7 mouse cellular contexts compared by ENCODE assay signal in genomic region chr2:18607586-18608259, GRCm38 (mm10).
DNase-seq lines count a peak whose midpoint lies in the region; ATAC-seq and TF ChIP-seq lines count a peak whose summit lies in the region.

No protein-coding gene starts in this region.

- H3K27me3 ChIP-seq in stomach, postnatal 0 days (ENCODE audit: control insufficient read depth, insufficient read depth, low read length): no peaks in the 10 kb centered on the region; the same call in 1 of the 2 replicates

- no peak for TF ChIP-seq EP300 in stomach, postnatal 0 days (optimal IDR thresholded peaks at IDR 0.05)

- no peaks in the 10 kb centered on the region for H3K9me3 ChIP-seq in stomach, postnatal 0 days (ENCODE audit: control insufficient read depth, low read length)

- peak; percentile 30 for DNase-seq in retina, postnatal 1 day
- DNase-seq in retina, embryonic 14.5 days (ENCODE audit: low spot score): no peak
- no peak for DNase-seq in stomach, postnatal 0 days (ENCODE audit: low spot score)
- no peak for DNase-seq in MN1 (ENCODE audit: low spot score)

- no peak for TF ChIP-seq POLR2A in cortical plate, adult 2 months (IDR thresholded peaks at IDR 0.05; ENCODE audit: extremely low read depth, insufficient read depth, low read length)

- no peaks in the 10 kb centered on the region for H3K36me3 ChIP-seq in macrophage (ENCODE audit: inconsistent target)
- H3K36me3 ChIP-seq in stomach, postnatal 0 days (ENCODE audit: control insufficient read depth, insufficient read depth, low read length): no peaks in the 10 kb centered on the region

- no peaks in the 10 kb centered on the region for H3K79me2 ChIP-seq in macrophage (ENCODE audit: inconsistent target)

- H3K4me3 ChIP-seq in cortical plate, adult 2 months (ENCODE audit: insufficient read depth, low read length): peak overlapping the region; percentile 62
- H3K4me3 ChIP-seq in macrophage (ENCODE audit: inconsistent target): peak overlapping the region; percentile 62
- H3K4me3 ChIP-seq in stomach, postnatal 0 days (ENCODE audit: low read depth, low read length): peak overlapping the region; percentile 49

- no peak for TF ChIP-seq CTCF in cortical plate, adult 2 months (IDR thresholded peaks at IDR 0.05; ENCODE audit: extremely low read depth, insufficient read depth, low read length)
- TF ChIP-seq CTCF in stomach, postnatal 0 days (IDR thresholded peaks at IDR 0.05; ENCODE audit: low read depth): no peak

- H3K9ac ChIP-seq in stomach, postnatal 0 days (ENCODE audit: low read length): peak overlapping the region; percentile 53

- 3% methylated on average over 11 of the region's 14 CpGs for WGBS in macrophage (ENCODE audit: missing documents)
- 12% methylated on average over 14 of the region's 14 CpGs for WGBS in stomach, postnatal 0 days

- H3K4me2 ChIP-seq in stomach, postnatal 0 days (replicated peaks; ENCODE audit: low read depth): peak overlapping the region; percentile 82

- no peaks in the 10 kb centered on the region for H3K4me1 ChIP-seq in cortical plate, adult 2 months (ENCODE audit: control insufficient read depth, insufficient read depth, low read length)
- no peaks in the 10 kb centered on the region; the same call in 1 of the 2 replicates for H3K4me1 ChIP-seq in stomach, postnatal 0 days (replicated peaks; ENCODE audit: control insufficient read depth, insufficient read depth)

- ATAC-seq in hematopoietic stem cell, adult 5-6 weeks (replicated peaks in 1 of 2; ENCODE audit: insufficient read depth in 1 of 2, low FRiP score in 2 of 2, low TSS enrichment in 1 of 2, low read depth in 1 of 2, poor library complexity in 2 of 2, severe bottlenecking in 2 of 2): peak; percentile 5 to 48; a peak in 2 of 4 replicates
- 0 out of 2 replicates have a peak, but pooled peaks have one; percentile 15 for ATAC-seq in stomach, postnatal 0 days (ENCODE audit: low FRiP score, low TSS enrichment)

- H3K27ac ChIP-seq in cortical plate, adult 2 months (ENCODE audit: insufficient read depth, low read length): 0 out of 2 replicates have a peak overlapping the region, but pooled peaks have one; percentile 11
- H3K27ac ChIP-seq in macrophage: peak overlapping the region; percentile 81
- no peak overlapping the region for H3K27ac ChIP-seq in stomach, postnatal 0 days (replicated peaks)
